Mouse (Mus musculus): ENCODE measurements at regions not wholly inside any gene's neighbourhood (a gene's known extent, or its start where the extent isn't known, plus 50 kb on each side); places are given as distances from the start of the nearest gene placed in this dataset.

GRCm38 (mm10) chr9:46739341-46739740 lies 259.2 kb upstream of the Gm4791 start:
- H3K4me3 ChIP-seq = no peak overlapping the region
- intact Hi-C loops (cut with DNase I) = loop anchor here (5.0 kb wide), 1 partner anchor 1518 kb away; no protein-coding TSS in a partner anchor
- H3K4me1 ChIP-seq (ENCODE audit: control insufficient read depth, insufficient read depth, low read length) = no peaks in the 10 kb centered on the region
- no peak overlapping the region for H3K9ac ChIP-seq (ENCODE audit: low read depth, low read length)
- no peaks in the 10 kb centered on the region for H3K79me2 ChIP-seq (replicated peaks; ENCODE audit: control insufficient read depth, insufficient read depth, low read length)
- no peaks in the 10 kb centered on the region for H3K27me3 ChIP-seq (ENCODE audit: control insufficient read depth, insufficient read depth, low read length)
- no peak overlapping the region for H3K27ac ChIP-seq
- H3K36me3 ChIP-seq (ENCODE audit: control insufficient read depth, insufficient read depth, low read length) = no peaks in the 10 kb centered on the region
- no peak for DNase-seq
- TF ChIP-seq EP300 (IDR thresholded peaks at IDR 0.05; ENCODE audit: insufficient read depth, low read depth, low read length) (no peak), POLR2A (IDR thresholded peaks at IDR 0.05; ENCODE audit: insufficient read depth, low read depth, low read length) (no peak), CTCF (IDR thresholded peaks at IDR 0.05) (no peak)
- 17% methylated on average over 3 of the region's 3 CpGs for WGBS

GRCm38 (mm10) chr9:46738634-46739033 lies 259.9 kb upstream of the Gm4791 start:
- no peak for TF ChIP-seq CTCF (IDR thresholded peaks at IDR 0.05)
- no peak for TF ChIP-seq EP300 (IDR thresholded peaks at IDR 0.05; ENCODE audit: insufficient read depth, low read depth, low read length)
- TF ChIP-seq POLR2A (IDR thresholded peaks at IDR 0.05; ENCODE audit: insufficient read depth, low read depth, low read length) = no peak
- Histone ChIP-seq H3K79me2 (replicated peaks; ENCODE audit: control insufficient read depth, insufficient read depth, low read length) (no peaks in the 10 kb centered on the region), H3K27ac (no peak overlapping the region), H3K4me3 (no peak overlapping the region), H3K36me3 (ENCODE audit: control insufficient read depth, insufficient read depth, low read length) (no peaks in the 10 kb centered on the region), H3K4me1 (ENCODE audit: control insufficient read depth, insufficient read depth, low read length) (no peaks in the 10 kb centered on the region), H3K9ac (ENCODE audit: low read depth, low read length) (no peak overlapping the region), H3K27me3 (ENCODE audit: control insufficient read depth, insufficient read depth, low read length) (no peaks in the 10 kb centered on the region)
- 38% methylated on average over 3 of the region's 3 CpGs for WGBS
- no peak for DNase-seq
- intact Hi-C loops (cut with DNase I) = loop anchor here (5.0 kb wide), 1 partner anchor 1519 kb away; no protein-coding TSS in a partner anchor

GRCm38 (mm10) chr9:46738056-46738455 lies 260.5 kb upstream of the Gm4791 start:
- H3K4me3 ChIP-seq = no peak overlapping the region
- H3K27ac ChIP-seq = no peak overlapping the region
- intact Hi-C loops (cut with DNase I) = loop anchor here (5.0 kb wide), 1 partner anchor 1519 kb away; no protein-coding TSS in a partner anchor
- no peaks in the 10 kb centered on the region for H3K79me2 ChIP-seq (replicated peaks; ENCODE audit: control insufficient read depth, insufficient read depth, low read length)
- no peaks in the 10 kb centered on the region for H3K4me1 ChIP-seq (ENCODE audit: control insufficient read depth, insufficient read depth, low read length)
- H3K9ac ChIP-seq (ENCODE audit: low read depth, low read length) = no peak overlapping the region
- TF ChIP-seq CTCF (IDR thresholded peaks at IDR 0.05) (no peak), POLR2A (IDR thresholded peaks at IDR 0.05; ENCODE audit: insufficient read depth, low read depth, low read length) (no peak), EP300 (IDR thresholded peaks at IDR 0.05; ENCODE audit: insufficient read depth, low read depth, low read length) (no peak)
- no peak for DNase-seq
- 50% methylated on average over 4 of the region's 4 CpGs for WGBS
- H3K27me3 ChIP-seq (ENCODE audit: control insufficient read depth, insufficient read depth, low read length) = no peaks in the 10 kb centered on the region
- H3K36me3 ChIP-seq (ENCODE audit: control insufficient read depth, insufficient read depth, low read length) = no peaks in the 10 kb centered on the region

GRCm38 (mm10) chr9:46737446-46737845 lies 261.1 kb upstream of the Gm4791 start:
- no peaks in the 10 kb centered on the region for H3K27me3 ChIP-seq (ENCODE audit: control insufficient read depth, insufficient read depth, low read length)
- WGBS = 49% methylated on average over 3 of the region's 3 CpGs
- no peak overlapping the region for H3K4me3 ChIP-seq
- no peak for TF ChIP-seq CTCF (IDR thresholded peaks at IDR 0.05)
- no peak for TF ChIP-seq POLR2A (IDR thresholded peaks at IDR 0.05; ENCODE audit: insufficient read depth, low read depth, low read length)
- no peak for TF ChIP-seq EP300 (IDR thresholded peaks at IDR 0.05; ENCODE audit: insufficient read depth, low read depth, low read length)
- H3K36me3 ChIP-seq (ENCODE audit: control insufficient read depth, insufficient read depth, low read length) = no peaks in the 10 kb centered on the region
- no peak overlapping the region for H3K9ac ChIP-seq (ENCODE audit: low read depth, low read length)
- no peak overlapping the region for H3K27ac ChIP-seq
- no peaks in the 10 kb centered on the region for H3K79me2 ChIP-seq (replicated peaks; ENCODE audit: control insufficient read depth, insufficient read depth, low read length)
- intact Hi-C loops (cut with DNase I) = loop anchor here (5.0 kb wide), 1 partner anchor 1520 kb away; no protein-coding TSS in a partner anchor
- no peaks in the 10 kb centered on the region for H3K4me1 ChIP-seq (ENCODE audit: control insufficient read depth, insufficient read depth, low read length)
- no peak for DNase-seq

- Histone ChIP-seq H3K36me3 (ENCODE audit: control insufficient read depth, insufficient read depth, low read length) (no peaks in the 10 kb centered on the region), H3K27me3 (ENCODE audit: control insufficient read depth, insufficient read depth, low read length) (no peaks in the 10 kb centered on the region), H3K4me3 (no peak overlapping the region), H3K9ac (ENCODE audit: low read depth, low read length) (no peak overlapping the region), H3K4me1 (ENCODE audit: control insufficient read depth, insufficient read depth, low read length) (no peaks in the 10 kb centered on the region), H3K27ac (no peak overlapping the region), H3K79me2 (replicated peaks; ENCODE audit: control insufficient read depth, insufficient read depth, low read length) (no peaks in the 10 kb centered on the region)
- intact Hi-C loops (cut with DNase I) = loop anchor here (5.0 kb wide), 1 partner anchor 1521 kb away; no protein-coding TSS in a partner anchor
- DNase-seq = no peak
- TF ChIP-seq EP300 (IDR thresholded peaks at IDR 0.05; ENCODE audit: insufficient read depth, low read depth, low read length) = no peak
- TF ChIP-seq CTCF (IDR thresholded peaks at IDR 0.05) = no peak
- TF ChIP-seq POLR2A (IDR thresholded peaks at IDR 0.05; ENCODE audit: insufficient read depth, low read depth, low read length) = no peak
These were observed 262.3 kb upstream of the Gm4791 start for GRCm38 (mm10) chr9:46736232-46736631.

GRCm38 (mm10) chr9:46735664-46736067 lies 262.9 kb upstream of the Gm4791 start:
- TF ChIP-seq CTCF (IDR thresholded peaks at IDR 0.05) (peak; percentile 91), POLR2A (IDR thresholded peaks at IDR 0.05; ENCODE audit: insufficient read depth, low read depth, low read length) (no peak), EP300 (IDR thresholded peaks at IDR 0.05; ENCODE audit: insufficient read depth, low read depth, low read length) (0 out of 2 replicates have a peak, but pooled peaks have one; percentile 47)
- no peaks in the 10 kb centered on the region for H3K36me3 ChIP-seq (ENCODE audit: control insufficient read depth, insufficient read depth, low read length)
- H3K27me3 ChIP-seq (ENCODE audit: control insufficient read depth, insufficient read depth, low read length) = no peaks in the 10 kb centered on the region
- no peaks in the 10 kb centered on the region for H3K4me1 ChIP-seq (ENCODE audit: control insufficient read depth, insufficient read depth, low read length)
- H3K27ac ChIP-seq = no peak overlapping the region
- DNase-seq = peak; percentile 73 to 82
- intact Hi-C loops (cut with DNase I) = loop anchor here (1.0 to 5.0 kb wide), 4 partner anchors 381 to 1522 kb away; no protein-coding TSS in a partner anchor
- no peak overlapping the region for H3K4me3 ChIP-seq
- no peak overlapping the region for H3K9ac ChIP-seq (ENCODE audit: low read depth, low read length)
- WGBS = 9% methylated on average over 4 of the region's 4 CpGs
- no peaks in the 10 kb centered on the region for H3K79me2 ChIP-seq (replicated peaks; ENCODE audit: control insufficient read depth, insufficient read depth, low read length)
